Mouse (Mus musculus) embryonic fibroblast, embryonic 13.5 days (primary cell): ENCODE data around the gene Ccdc162.

Source experiments
- CTCF ChIP-seq: IDR thresholded peaks from 2 replicates; pipeline ENCODE4 v1.5.1; 2011; ENCODE audit warnings: mild to moderate bottlenecking, control low read depth, low read length, moderate library complexity, borderline replicate concordance; ENCODE audit not compliant: insufficient read depth
- POLR2A ChIP-seq: IDR thresholded peaks from 2 replicates; pipeline ENCODE4 v1.6.1; 2011; ENCODE audit warnings: low read depth, mild to moderate bottlenecking, control low read depth, low read length, moderate library complexity

DNA sequence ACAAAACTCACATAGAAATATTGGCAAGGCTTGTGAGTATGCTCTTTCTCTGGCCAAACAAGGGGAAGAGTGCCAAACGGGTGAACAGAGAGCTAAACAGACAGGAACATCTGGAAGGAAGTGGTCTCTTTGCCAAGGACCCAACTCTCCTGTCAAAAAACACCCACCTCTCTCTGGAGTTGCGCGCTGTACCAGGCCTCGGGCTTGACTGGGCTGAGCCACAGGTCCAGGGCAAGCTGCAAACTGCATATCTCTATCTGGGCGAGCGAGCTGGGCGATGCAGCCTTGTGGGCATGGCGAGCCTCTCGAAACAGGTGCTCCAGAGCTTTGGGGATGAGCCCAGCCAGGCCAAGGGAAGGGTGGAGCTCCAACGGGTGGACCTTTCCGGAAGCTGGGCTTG lies 82.6 kb downstream of the Ccdc162 start:
- TF ChIP-seq CTCF (no peak), POLR2A (no peak)
